In the genomic region with DNA sequence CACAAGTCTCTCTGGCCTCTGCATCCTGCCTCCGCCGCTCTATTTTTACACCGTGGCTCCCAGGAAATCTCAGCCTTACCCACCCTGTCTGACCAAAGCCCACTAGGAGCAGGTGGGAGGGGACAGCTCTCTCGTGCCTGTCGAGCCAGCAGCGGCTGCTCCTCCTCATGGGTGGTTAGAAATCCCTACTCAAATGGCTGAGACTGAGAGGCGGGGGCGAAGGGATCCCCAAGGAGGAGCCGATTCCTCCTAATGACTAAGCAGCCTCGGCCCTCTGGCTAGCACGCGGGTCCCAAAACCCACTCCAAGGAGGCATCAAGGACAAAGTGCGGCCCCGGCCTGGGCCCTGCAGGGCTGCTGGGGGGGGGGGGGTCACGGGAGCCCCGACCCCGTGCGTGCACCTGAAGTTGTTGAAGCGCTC, we compare ENCODE assay signal across 8 mouse cellular contexts. TPM values are rescaled to one million over a fixed set of nuclear protein-coding genes. Genes with fewer than 3 reads are reported as not detected.
DNase-seq lines count a peak whose midpoint lies in the region; ATAC-seq and TF ChIP-seq lines count a peak whose summit lies in the region.

No protein-coding gene starts in this region.

- H3K36me3 ChIP-seq in forebrain, embryonic 16.5 days (ENCODE audit: control insufficient read depth, insufficient read depth): no peaks in the 10 kb centered on the region
- H3K36me3 ChIP-seq in liver, postnatal 0 days (replicated peaks; ENCODE audit: insufficient read depth, low read length): peaks cover 27% of the 10 kb centered on the region

- no peak for TF ChIP-seq CTCF in brain, embryonic 14.5 days (IDR thresholded peaks at IDR 0.05; ENCODE audit: borderline replicate concordance, extremely low read depth, insufficient read depth, insufficient read length)
- TF ChIP-seq CTCF in liver, postnatal 0 days (IDR thresholded peaks at IDR 0.05; ENCODE audit: low read depth): no peak

- H3K27me3 ChIP-seq in forebrain, embryonic 16.5 days (replicated peaks; ENCODE audit: control insufficient read depth, insufficient read depth, low read length): no peaks in the 10 kb centered on the region
- H3K27me3 ChIP-seq in liver, postnatal 0 days (ENCODE audit: insufficient read depth, low read length): no peaks in the 10 kb centered on the region

- ATAC-seq in forebrain, embryonic 16.5 days: peak; percentile 8; the same call in 1 of the 2 replicates
- ATAC-seq in liver, postnatal 0 days: peak; percentile 2; the same call in 1 of the 2 replicates
- no peak for ATAC-seq in megakaryocyte-erythroid progenitor cell, adult 5-6 weeks (replicated peaks; ENCODE audit: low FRiP score, low TSS enrichment, poor library complexity, severe bottlenecking)

- peak overlapping the region; percentile 80 for H3K4me2 ChIP-seq in forebrain, embryonic 16.5 days (ENCODE audit: low read length)
- H3K4me2 ChIP-seq in liver, postnatal 0 days (ENCODE audit: low read depth, low read length): peak overlapping the region; percentile 96

- peaks cover 21% of the 10 kb centered on the region for H3K4me1 ChIP-seq in forebrain, embryonic 16.5 days (replicated peaks; ENCODE audit: control insufficient read depth, insufficient read depth, low read length)
- peaks cover 52% of the 10 kb centered on the region for H3K4me1 ChIP-seq in liver, postnatal 0 days (ENCODE audit: insufficient read depth)

- peak; percentile 78 for DNase-seq in Muller cell, postnatal 12 days (ENCODE audit: inconsistent ontology term)
- peak; percentile 74 for DNase-seq in brain, embryonic 14.5 days (ENCODE audit: low read depth)
- peak; percentile 69 to 70 for DNase-seq in heart, postnatal 10 days
- peak; percentile 68 to 80 for DNase-seq in kidney, postnatal 4 days
- DNase-seq in liver, postnatal 0 days: no peak
- peak; percentile 24 for DNase-seq in ovary, postnatal 10 days (ENCODE audit: low spot score)

- peak overlapping the region; percentile 27 for H3K27ac ChIP-seq in forebrain, embryonic 16.5 days (ENCODE audit: low read length)
- H3K27ac ChIP-seq in liver, postnatal 0 days (ENCODE audit: low read depth): peak overlapping the region; percentile 89

- peak overlapping the region; percentile 76 for H3K9ac ChIP-seq in forebrain, embryonic 16.5 days (replicated peaks; ENCODE audit: low read depth, low read length)
- H3K9ac ChIP-seq in liver, postnatal 0 days (replicated peaks): peak overlapping the region; percentile 89

- intact Hi-C loops in heart, postnatal 10 days (cut with DNase I): no loop called here

- 0% methylated on average over 19 of the region's 19 CpGs for WGBS in forebrain, embryonic 16.5 days
- whole genome bisulfite sequencing in liver, postnatal 0 days (ENCODE audit: insufficient replicate concordance): under 1% methylated on average over 19 of the region's 19 CpGs

- TF ChIP-seq POLR2A in brain, embryonic 14.5 days (IDR thresholded peaks at IDR 0.05; ENCODE audit: borderline replicate concordance, extremely low read depth, insufficient read depth, insufficient read length, poor library complexity, severe bottlenecking): no peak

- no peaks in the 10 kb centered on the region for H3K9me3 ChIP-seq in forebrain, embryonic 16.5 days (ENCODE audit: control insufficient read depth, low read length)
- no peaks in the 10 kb centered on the region for H3K9me3 ChIP-seq in liver, postnatal 0 days (ENCODE audit: low read length)

- no peak for TF ChIP-seq EP300 in liver, postnatal 0 days (IDR thresholded peaks at IDR 0.05; ENCODE audit: low read depth)

- peak overlapping the region; percentile 69 for H3K4me3 ChIP-seq in forebrain, embryonic 16.5 days (replicated peaks; ENCODE audit: low read length)
- H3K4me3 ChIP-seq in liver, postnatal 0 days (ENCODE audit: low read depth, low read length): peak overlapping the region; percentile 88

RNA-seq across cellular contexts. Expression of a gene that starts 0.4 kb away (rescaled TPM):
- polyA plus RNA-seq in brain, embryonic 14.5 days (2012; rRNA removed): 209 and 273 TPM in 2 replicates
- 175 and 213 TPM in 2 replicates for polyA plus RNA-seq in forebrain, embryonic 16.5 days (2015; fragmentation: Nextera tagmentation; extraction: Ambion mirVana)
- total RNA-seq in heart, postnatal 10 days (2021): 100 to 1,000 TPM; 556 to 561 TPM
- polyA plus RNA-seq in liver, postnatal 0 days (2015; fragmentation: Nextera tagmentation; extraction: Ambion mirVana): 173 and 218 TPM in 2 replicates
- 178 and 238 TPM in 2 replicates for total RNA-seq in megakaryocyte-erythroid progenitor cell, adult 5-6 weeks (2014; fragmentation: Nextera tagmentation)
- 139 and 227 TPM in 2 replicates for total RNA-seq in megakaryocyte-erythroid progenitor cell, adult 5-6 weeks (2017)

RNA-seq across cellular contexts. Expression of a gene that starts 21.1 kb away (rescaled TPM):
- not detected in 2 replicates for polyA plus RNA-seq in brain, embryonic 14.5 days (2012; rRNA removed)
- polyA plus RNA-seq in forebrain, embryonic 16.5 days (2015; fragmentation: Nextera tagmentation; extraction: Ambion mirVana): 0.73 TPM in 1 of 2 replicates, not detected in the other
- not detected for total RNA-seq in heart, postnatal 10 days (2021)
- polyA plus RNA-seq in liver, postnatal 0 days (2015; fragmentation: Nextera tagmentation; extraction: Ambion mirVana): not detected in 2 replicates
- not detected in 2 replicates for total RNA-seq in megakaryocyte-erythroid progenitor cell, adult 5-6 weeks (2014; fragmentation: Nextera tagmentation)
- total RNA-seq in megakaryocyte-erythroid progenitor cell, adult 5-6 weeks (2017): not detected in 2 replicates

RNA-seq across cellular contexts. Expression of a gene that starts 33.2 kb away (rescaled TPM):
- 48.7 and 66.3 TPM in 2 replicates for polyA plus RNA-seq in brain, embryonic 14.5 days (2012; rRNA removed)
- polyA plus RNA-seq in forebrain, embryonic 16.5 days (2015; fragmentation: Nextera tagmentation; extraction: Ambion mirVana): 71.2 and 92.6 TPM in 2 replicates
- total RNA-seq in heart, postnatal 10 days (2021): 10 to 100 TPM; 18.9 to 19.4 TPM
- 14.2 and 17.2 TPM in 2 replicates for polyA plus RNA-seq in liver, postnatal 0 days (2015; fragmentation: Nextera tagmentation; extraction: Ambion mirVana)
- 15.2 and 18.2 TPM in 2 replicates for total RNA-seq in megakaryocyte-erythroid progenitor cell, adult 5-6 weeks (2014; fragmentation: Nextera tagmentation)
- 27.4 and 39.7 TPM in 2 replicates for total RNA-seq in megakaryocyte-erythroid progenitor cell, adult 5-6 weeks (2017)
